Mouse (Mus musculus) myocyte (in vitro differentiated cells): ENCODE measurements around the gene Calb2. TPM values are rescaled to one million over a fixed set of nuclear protein-coding genes. Genes with fewer than 3 reads are reported as not detected.

ENCODE experiments used
- H3K27me3 ChIP-seq: one replicate; pipeline ENCODE4 v1.6.1; 2011; ENCODE audit not compliant: control insufficient read depth, insufficient read depth, insufficient read length
- H3K36me3 ChIP-seq: one replicate; pipeline ENCODE4 v1.6.1; 2011; ENCODE audit not compliant: control insufficient read depth, insufficient read depth
- H3K4me2 ChIP-seq: one replicate; pipeline ENCODE4 v1.6.1; 2011; ENCODE audit warnings: low read depth, control low read depth
- H3K4me3 ChIP-seq: one replicate; pipeline ENCODE4 v1.5.1; 2011; ENCODE audit warnings: mild to moderate bottlenecking, control low read depth, moderate library complexity
- H3K79me2 ChIP-seq: one replicate; pipeline ENCODE4 v1.6.1; 2011; ENCODE audit not compliant: control insufficient read depth, insufficient read depth
- H3ac ChIP-seq: one replicate; pipeline ENCODE4 v1.6.1; 2011; ENCODE audit not compliant: control insufficient read depth, insufficient read length
- CEBPB ChIP-seq: IDR thresholded peaks from 2 replicates; pipeline ENCODE4 v1.6.1; 2011; ENCODE audit warnings: mild to moderate bottlenecking, moderate library complexity; ENCODE audit not compliant: poor library complexity, insufficient read depth, severe bottlenecking
- E2F4 ChIP-seq: IDR thresholded peaks from one replicate; pipeline ENCODE4 v1.6.1; 2011; ENCODE audit warnings: mild to moderate bottlenecking, control low read depth, moderate library complexity; ENCODE audit not compliant: insufficient read depth
- MAX ChIP-seq: IDR thresholded peaks from one replicate; pipeline ENCODE4 v1.6.1; 2011; ENCODE audit warnings: low read depth, mild to moderate bottlenecking, control low read depth
- MYOD1 ChIP-seq, 3 experiments: IDR thresholded peaks; one replicate each; pipeline ENCODE4 v1.6.1; 2011; ENCODE audit warnings: control low read depth in 2 of 3, low read depth in 2 of 3, mild to moderate bottlenecking in 2 of 3, moderate library complexity in 1 of 3; ENCODE audit not compliant: insufficient read length in 2 of 3, control insufficient read depth in 1 of 3
- MYOG ChIP-seq, 3 experiments: IDR thresholded peaks; one replicate each; pipeline ENCODE4 v1.6.1; 2011; ENCODE audit warnings: control low read depth in 2 of 3, low read depth in 2 of 3, mild to moderate bottlenecking in 2 of 3; ENCODE audit not compliant: insufficient read length in 2 of 3, control insufficient read depth in 1 of 3, insufficient read depth in 1 of 3
- POLR2A ChIP-seq: IDR thresholded peaks from one replicate; pipeline ENCODE4 v1.6.1; 2011; ENCODE audit warnings: low read depth, mild to moderate bottlenecking, control low read depth, moderate library complexity; ENCODE audit not compliant: insufficient read length
- POLR2AphosphoS2 ChIP-seq: IDR thresholded peaks from one replicate; pipeline ENCODE4 v1.6.1; 2011; ENCODE audit warnings: low read depth, control low read depth; ENCODE audit not compliant: insufficient read length
- REST ChIP-seq: IDR thresholded peaks from one replicate; pipeline ENCODE4 v1.6.1; 2011; ENCODE audit warnings: mild to moderate bottlenecking, control low read depth, moderate library complexity; ENCODE audit not compliant: insufficient read depth, insufficient read length
- SRF ChIP-seq: IDR thresholded peaks from one replicate; pipeline ENCODE4 v1.6.1; 2011; ENCODE audit warnings: low read depth; ENCODE audit not compliant: control insufficient read depth, insufficient read length
- TCF12 ChIP-seq: IDR thresholded peaks from one replicate; pipeline ENCODE4 v1.6.1; 2011; ENCODE audit warnings: mild to moderate bottlenecking, control low read depth; ENCODE audit not compliant: poor library complexity, insufficient read depth, severe bottlenecking
- TCF3 ChIP-seq: IDR thresholded peaks from one replicate; pipeline ENCODE4 v1.6.1; 2011; ENCODE audit warnings: low read depth, control low read depth; ENCODE audit not compliant: insufficient read length
- USF1 ChIP-seq: IDR thresholded peaks from one replicate; pipeline ENCODE4 v1.6.1; 2011; ENCODE audit warnings: low read depth, mild to moderate bottlenecking, control low read depth, moderate library complexity
- polyA plus RNA-seq: library from polyadenylated mRNA; unstranded; fragments of >200 nt; fragmentation: generic; extraction: Trizol; gene quantifications from one replicate; pipeline ENCODE4 v1.2.1, GENCODE M21; 2012; ENCODE audit warnings: missing spikeins

Calb2 gene
- not detected for polyA plus RNA-seq

DNA sequence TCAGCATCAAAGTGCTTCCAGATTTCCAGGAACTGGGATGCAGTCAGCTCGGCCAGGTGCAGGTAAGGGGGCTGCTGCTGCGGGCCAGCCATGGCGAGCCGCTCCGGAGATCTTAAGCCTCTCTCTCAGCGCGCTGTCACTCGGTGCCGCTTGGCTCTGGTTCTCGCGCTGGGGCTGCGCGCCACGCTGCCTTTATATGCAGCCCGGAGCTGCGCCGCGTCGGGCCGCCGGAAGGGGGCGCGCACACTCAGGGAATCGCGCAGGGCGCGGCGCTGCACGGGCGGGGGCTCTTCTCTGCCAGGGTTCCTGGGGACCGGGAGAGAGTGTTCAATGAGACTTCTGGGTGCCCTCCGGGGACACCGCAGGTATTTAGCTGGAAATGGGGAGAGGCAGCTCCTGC lies at the start of gene Calb2:
Gene Calb2 (minus strand): TSS at position 165 of the 400 bp plus-strand sequence.
- Histone ChIP-seq H3K36me3 (no peaks in the 10 kb centered on the region), H3K27me3 (peaks cover 17% of the 10 kb centered on the region), H3ac (no peak within 1 kb of the TSS), H3K4me3 (no peak within 1 kb of the TSS), H3K79me2 (no peaks in the 10 kb centered on the region), H3K4me2 (no peak within 1 kb of the TSS)
- TF ChIP-seq POLR2AphosphoS2 (no peak), REST (no peak), E2F4 (no peak), MYOD1 (IDR thresholded peaks at IDR 0.05; ENCODE audit: control insufficient read depth in 1 of 3, insufficient read length in 2 of 3, low read depth in 2 of 3) (no peak), SRF (no peak), TCF12 (no peak), MAX (no peak), POLR2A (no peak), MYOG (IDR thresholded peaks at IDR 0.05; ENCODE audit: control insufficient read depth in 1 of 3, insufficient read depth in 1 of 3, insufficient read length in 2 of 3, low read depth in 2 of 3) (no peak), TCF3 (no peak), USF1 (no peak), CEBPB (no peak)

DNA sequence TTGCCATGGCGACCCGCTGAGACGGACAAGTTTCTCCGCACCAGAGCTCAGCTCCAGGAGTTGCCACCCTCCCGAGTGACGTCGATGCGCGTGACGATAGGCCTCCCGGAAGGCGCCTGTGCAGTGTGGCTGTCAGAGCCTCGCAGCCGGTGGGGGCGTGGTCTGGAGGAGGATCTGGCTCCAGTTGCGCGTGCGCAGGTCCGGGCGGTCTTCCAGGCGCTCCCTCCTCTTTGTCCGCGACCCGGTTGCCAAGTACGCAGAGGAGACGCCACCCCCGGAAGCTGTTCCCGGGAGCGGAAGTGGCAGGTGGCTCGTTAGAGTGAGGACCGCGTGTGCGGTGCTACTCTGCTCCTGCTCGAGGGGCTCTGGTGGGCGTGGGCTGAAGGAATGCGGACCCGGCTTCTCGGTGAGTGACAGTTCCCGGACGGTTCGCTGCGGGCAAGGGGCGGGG lies 49.7 kb upstream of the Calb2 start:
- Histone ChIP-seq H3ac (no peak overlapping the region), H3K4me2 (peak overlapping the region; percentile 68), H3K79me2 (peaks cover 6% of the 10 kb centered on the region), H3K36me3 (peaks cover 7% of the 10 kb centered on the region), H3K4me3 (peak overlapping the region; percentile 44), H3K27me3 (peaks cover 7% of the 10 kb centered on the region)
- TF ChIP-seq MAX = no peak
- TF ChIP-seq MYOD1 (IDR thresholded peaks at IDR 0.05; ENCODE audit: control insufficient read depth in 1 of 3, insufficient read length in 2 of 3, low read depth in 2 of 3) = peak in 2 of 3 experiments; percentile 32 to 54
- peak in 2 of 3 experiments; percentile 13 to 38 for TF ChIP-seq MYOG (IDR thresholded peaks at IDR 0.05; ENCODE audit: control insufficient read depth in 1 of 3, insufficient read depth in 1 of 3, insufficient read length in 2 of 3, low read depth in 2 of 3)
- peak; percentile 82 for TF ChIP-seq POLR2A
- TF ChIP-seq SRF = no peak
- no peak for TF ChIP-seq CEBPB
- no peak for TF ChIP-seq USF1
- peak; percentile 81 for TF ChIP-seq POLR2AphosphoS2
- no peak for TF ChIP-seq TCF3
- no peak for TF ChIP-seq REST
- TF ChIP-seq TCF12 = no peak
- no peak for TF ChIP-seq E2F4

GRCm38 (mm10) chr8:110217198-110217597 lies 49.2 kb upstream of the Calb2 start:
- Histone ChIP-seq H3K79me2 (peaks cover 6% of the 10 kb centered on the region), H3K4me3 (peak overlapping the region; percentile 44), H3K36me3 (peaks cover 4% of the 10 kb centered on the region), H3ac (no peak overlapping the region), H3K27me3 (peaks cover 7% of the 10 kb centered on the region), H3K4me2 (peak overlapping the region; percentile 68)
- TF ChIP-seq USF1 (no peak), POLR2AphosphoS2 (no peak), CEBPB (no peak), MYOG (IDR thresholded peaks at IDR 0.05; ENCODE audit: control insufficient read depth in 1 of 3, insufficient read depth in 1 of 3, insufficient read length in 2 of 3, low read depth in 2 of 3) (no peak)

DNA sequence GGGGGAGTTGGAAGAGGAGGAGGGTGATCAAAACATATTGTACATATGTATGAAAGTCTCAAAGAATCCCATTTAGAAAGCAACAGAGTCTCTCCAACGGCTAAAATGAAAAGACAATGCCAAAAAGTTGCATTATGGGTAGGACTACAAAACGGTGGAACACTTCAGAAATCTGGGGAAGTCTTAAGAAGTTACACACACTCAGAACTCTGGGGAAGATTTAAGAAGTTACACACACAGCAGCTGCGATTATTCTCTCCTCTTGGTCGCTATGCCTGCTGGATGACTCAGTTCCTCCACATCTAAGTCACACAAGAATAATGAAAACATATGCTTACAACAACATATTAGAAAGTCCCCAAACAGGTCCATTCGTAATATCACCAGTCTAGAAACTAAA lies 48.2 kb upstream of the Calb2 start:
- Histone ChIP-seq H3K36me3 (no peaks in the 10 kb centered on the region), H3K27me3 (peaks cover 15% of the 10 kb centered on the region), H3K79me2 (peaks cover 6% of the 10 kb centered on the region), H3K4me2 (no peak overlapping the region), H3K4me3 (no peak overlapping the region), H3ac (no peak overlapping the region)
- TF ChIP-seq MYOD1 (IDR thresholded peaks at IDR 0.05; ENCODE audit: control insufficient read depth in 1 of 3, insufficient read length in 2 of 3, low read depth in 2 of 3) (no peak), TCF3 (no peak), E2F4 (no peak), SRF (no peak), CEBPB (no peak), TCF12 (no peak), POLR2AphosphoS2 (no peak)

GRCm38 (mm10) chr8:110215365-110215764 lies 47.4 kb upstream of the Calb2 start, which contains the start of gene Cmtr2:
Gene Cmtr2, plus strand, starts transcription at chr8:110215665.
- Histone ChIP-seq H3K27me3 (peaks cover 15% of the 10 kb centered on the region), H3K79me2 (peaks cover 6% of the 10 kb centered on the region), H3ac (no peak within 1 kb of the TSS), H3K36me3 (no peaks in the 10 kb centered on the region), H3K4me2 (no peak within 1 kb of the TSS), H3K4me3 (no peak within 1 kb of the TSS)
- TF ChIP-seq TCF12 (no peak), POLR2AphosphoS2 (no peak), MYOG (IDR thresholded peaks at IDR 0.05; ENCODE audit: control insufficient read depth in 1 of 3, insufficient read depth in 1 of 3, insufficient read length in 2 of 3, low read depth in 2 of 3) (no peak), POLR2A (no peak), USF1 (no peak), CEBPB (no peak), E2F4 (no peak), MAX (no peak), MYOD1 (IDR thresholded peaks at IDR 0.05; ENCODE audit: control insufficient read depth in 1 of 3, insufficient read length in 2 of 3, low read depth in 2 of 3) (no peak), SRF (no peak), REST (no peak), TCF3 (no peak)
